Mouse (Mus musculus): Measurements from ENCODE around the gene Hoxb9.

GRCm38 (mm10) chr11:96281855-96282570, 10.8 kb downstream of the Hoxb9 start, which contains the start of gene Hoxb8:
- TF ChIP-seq POLR2A (IDR thresholded peaks at IDR 0.05; ENCODE audit: borderline replicate concordance, control insufficient read depth, low read depth, low read length) (no peak), CTCF (IDR thresholded peaks at IDR 0.05; ENCODE audit: control insufficient read depth, insufficient read depth, low read length) (no peak)
